Mouse (Mus musculus): ENCODE measurements around the gene Mrpl42.

- TF ChIP-seq CTCF (conservative IDR thresholded peaks at IDR 0.05; ENCODE audit: low read length) (no peak), NANOG (IDR thresholded peaks at IDR 0.05; ENCODE audit: borderline replicate concordance, low read length) (no peak)
Observed at GRCm38 (mm10) chr10:95530551-95531121, 28.9 kb upstream of the Mrpl42 start.

Measured in E14TG2a.4 (cell line).